Mouse (Mus musculus) cerebral cortex, adult 2 months (tissue): Measurements from ENCODE around the gene Jph4.

ENCODE experiments used
- WGBS: fragments of 180-500 bp; shearing (Covaris S2); methylation state at CpG from one replicate; pipeline ENCODE4 v1.1.7; 2018; 5-methylcytosine and 5-hydroxymethylcytosine counted together

The Jph4 gene

GRCm38 (mm10) chr14:55118852-55119251 is 2.1 kb upstream of the Jph4 start:
- WGBS = 39% methylated on average over 4 of the region's 4 CpGs

- 0% methylated on average over 8 of the region's 8 CpGs for WGBS
Observed at GRCm38 (mm10) chr14:55115846-55116245, 889 bp downstream of the Jph4 start.

GRCm38 (mm10) chr14:55114759-55115701 is 1.7 kb downstream of the Jph4 start:
- under 1% methylated on average over 78 of the region's 78 CpGs for WGBS

GRCm38 (mm10) chr14:55113975-55114645 is 2.6 kb downstream of the Jph4 start:
- WGBS = 8% methylated on average over 26 of the region's 26 CpGs

- WGBS = 62% methylated on average over 51 of the region's 51 CpGs
Observed at GRCm38 (mm10) chr14:55113351-55113974, 3.3 kb downstream of the Jph4 start.

GRCm38 (mm10) chr14:55111720-55112119 is 5.0 kb downstream of the Jph4 start:
- WGBS = 34% methylated on average over 2 of the region's 2 CpGs

- WGBS = 33% methylated on average over 9 of the region's 9 CpGs
Observed at GRCm38 (mm10) chr14:55110076-55110475, 6.7 kb downstream of the Jph4 start.

GRCm38 (mm10) chr14:55109048-55109873 is 7.5 kb downstream of the Jph4 start:
- WGBS = 18% methylated on average over 21 of the region's 21 CpGs

GRCm38 (mm10) chr14:55108202-55108870 is 8.4 kb downstream of the Jph4 start:
- 29% methylated on average over 9 of the region's 9 CpGs for WGBS

GRCm38 (mm10) chr14:55106990-55107389 is 9.7 kb downstream of the Jph4 start:
- 64% methylated on average over 8 of the region's 8 CpGs for WGBS

GRCm38 (mm10) chr14:55105836-55106809 is 10.6 kb downstream of the Jph4 start, which contains the start of gene Ap1g2:
Ap1g2 (minus strand) TSS chr14:55106593.
- WGBS = under 1% methylated on average over 39 of the region's 39 CpGs

- WGBS = 14% methylated on average over 7 of the region's 7 CpGs
Observed at GRCm38 (mm10) chr14:55105386-55105785, 11.3 kb downstream of the Jph4 start.

- WGBS = 87% methylated on average over 18 of the region's 18 CpGs
Observed at GRCm38 (mm10) chr14:55104365-55104764, 12.4 kb downstream of the Jph4 start.

GRCm38 (mm10) chr14:55102253-55102785 is 14.4 kb downstream of the Jph4 start:
- WGBS = 82% methylated on average over 15 of the region's 15 CpGs

GRCm38 (mm10) chr14:55101592-55101991 is 15.1 kb downstream of the Jph4 start:
- WGBS = 47% methylated on average over 4 of the region's 4 CpGs

- WGBS = 55% methylated on average over 4 of the region's 4 CpGs
Observed at GRCm38 (mm10) chr14:55098067-55098466, 18.7 kb downstream of the Jph4 start.

GRCm38 (mm10) chr14:55097646-55098045 is 19.1 kb downstream of the Jph4 start:
- 68% methylated on average over 10 of the region's 10 CpGs for WGBS

GRCm38 (mm10) chr14:55096573-55097087 is 20.1 kb downstream of the Jph4 start:
- 59% methylated on average over 9 of the region's 9 CpGs for WGBS

- 71% methylated on average over 12 of the region's 12 CpGs for WGBS
Observed at GRCm38 (mm10) chr14:55095671-55096070, 21.1 kb downstream of the Jph4 start.
